Mouse (Mus musculus) urinary bladder, postnatal 10 days (tissue): ENCODE results near the gene Prkce.

Source experiments
- DNase-seq: peaks from one replicate; pipeline ENCODE4 v3.0.0; 2022; ENCODE audit warnings: low spot score

Gene Prkce

DNA sequence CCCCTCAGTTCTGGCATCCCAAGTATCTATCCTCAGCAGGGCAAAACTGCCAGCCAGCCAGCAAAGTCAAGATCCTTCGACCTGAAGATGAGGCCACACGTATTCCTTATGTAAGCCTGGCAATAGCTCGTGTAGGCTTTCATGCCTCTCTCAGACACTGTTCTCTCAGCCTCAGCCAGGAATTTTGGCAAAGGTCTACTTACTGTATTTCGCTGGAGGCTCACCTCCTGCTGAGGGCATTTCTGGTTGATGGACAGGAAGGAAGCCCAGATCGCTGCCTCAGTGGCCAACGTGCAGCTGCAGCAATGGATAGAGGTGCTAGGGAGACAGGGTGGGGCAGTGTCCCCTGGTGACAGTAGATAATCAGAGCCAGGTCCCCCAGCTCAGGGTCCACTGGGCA is 413.1 kb downstream of the Prkce start:
- no peak for DNase-seq

- DNase-seq = no peak
These were observed 414.8 kb downstream of the Prkce start for GRCm38 (mm10) chr17:86582341-86582740.

- no peak for DNase-seq
These were observed 418.9 kb downstream of the Prkce start for GRCm38 (mm10) chr17:86586441-86586840.

GRCm38 (mm10) chr17:86588704-86589449 is 421.3 kb downstream of the Prkce start:
- no peak for DNase-seq

- no peak for DNase-seq
These were observed 422.1 kb downstream of the Prkce start for GRCm38 (mm10) chr17:86589681-86590080.

DNA sequence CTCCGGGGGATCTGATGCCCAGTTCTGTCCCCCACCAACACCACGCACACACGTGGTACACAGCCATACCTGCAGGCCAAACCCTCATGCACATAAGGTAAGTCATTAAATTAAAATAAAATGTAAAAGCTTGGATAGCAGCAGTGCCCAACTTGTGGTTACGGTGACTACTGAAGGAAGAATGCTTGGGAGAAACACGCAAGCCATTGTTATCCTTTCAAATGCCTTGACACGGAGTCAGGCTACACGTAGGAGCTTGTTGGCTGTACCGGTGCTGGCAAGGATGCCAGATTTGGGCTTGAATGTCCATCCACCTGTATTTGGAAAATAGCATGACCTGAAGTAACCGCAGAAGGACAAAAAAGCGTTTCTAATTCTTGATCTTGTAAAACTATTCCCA is 423.7 kb downstream of the Prkce start:
- no peak for DNase-seq

- DNase-seq = no peak
These were observed 425.5 kb downstream of the Prkce start for GRCm38 (mm10) chr17:86592991-86593586.

GRCm38 (mm10) chr17:86595526-86595925 is 427.9 kb downstream of the Prkce start:
- no peak for DNase-seq

- DNase-seq = no peak
These were observed 433.5 kb downstream of the Prkce start for GRCm38 (mm10) chr17:86601116-86601515.

DNA sequence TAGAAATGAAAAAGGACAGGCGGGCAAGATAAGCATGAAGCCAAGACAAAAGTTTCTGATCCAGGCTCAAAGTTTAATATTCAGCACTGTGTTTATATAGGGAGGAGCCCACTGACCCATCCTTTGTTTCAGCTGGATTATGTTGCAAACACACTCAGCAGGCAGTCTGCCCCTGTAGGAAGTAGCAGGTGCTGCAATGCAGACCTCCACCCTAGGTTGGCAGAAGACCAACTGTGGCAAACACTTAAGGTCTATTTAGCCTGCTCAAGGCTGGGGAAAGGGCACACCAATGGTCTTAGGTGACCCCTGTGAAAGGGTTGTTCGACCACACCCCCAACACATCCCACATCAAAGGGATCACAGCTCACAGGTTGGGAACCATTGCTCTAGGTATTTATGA is 434.3 kb downstream of the Prkce start:
- no peak for DNase-seq

- DNase-seq = no peak
These were observed 436.4 kb downstream of the Prkce start for GRCm38 (mm10) chr17:86603848-86604444.

- no peak for DNase-seq
These were observed 440.4 kb downstream of the Prkce start for GRCm38 (mm10) chr17:86607981-86608380.

DNA sequence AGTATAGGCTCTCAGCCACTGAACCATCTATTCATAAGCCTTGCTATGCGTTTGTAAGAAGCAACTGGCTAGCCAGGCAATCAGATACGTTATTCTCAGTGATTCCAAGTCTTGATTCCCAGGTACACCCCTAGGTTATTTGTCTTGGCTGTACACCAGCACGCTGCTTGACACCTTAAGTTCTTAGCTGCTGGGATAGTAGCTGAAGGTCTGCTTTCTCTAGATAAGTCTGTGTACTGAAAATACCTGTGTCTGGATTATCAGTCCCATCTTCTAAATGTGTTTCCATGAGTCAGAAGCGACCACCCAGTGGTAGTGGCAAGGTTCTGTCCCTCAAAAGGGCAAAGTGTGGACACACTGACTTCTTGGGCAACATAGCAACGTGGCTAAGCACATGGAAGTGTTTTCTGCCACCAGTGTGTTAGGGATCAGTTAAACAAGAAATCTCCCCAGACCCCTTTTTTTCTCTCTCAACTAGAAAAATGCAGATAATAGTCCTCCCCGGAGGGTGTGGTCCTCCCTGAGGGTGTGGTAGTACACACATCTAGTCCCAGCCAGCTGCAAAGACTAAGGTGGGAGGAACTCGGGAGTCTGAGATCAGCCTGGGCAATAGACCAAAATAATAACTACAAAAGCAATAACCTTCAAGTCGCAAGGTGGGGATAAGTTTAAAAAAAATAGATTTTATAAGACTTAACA is 442.8 kb downstream of the Prkce start:
- no peak for DNase-seq

DNA sequence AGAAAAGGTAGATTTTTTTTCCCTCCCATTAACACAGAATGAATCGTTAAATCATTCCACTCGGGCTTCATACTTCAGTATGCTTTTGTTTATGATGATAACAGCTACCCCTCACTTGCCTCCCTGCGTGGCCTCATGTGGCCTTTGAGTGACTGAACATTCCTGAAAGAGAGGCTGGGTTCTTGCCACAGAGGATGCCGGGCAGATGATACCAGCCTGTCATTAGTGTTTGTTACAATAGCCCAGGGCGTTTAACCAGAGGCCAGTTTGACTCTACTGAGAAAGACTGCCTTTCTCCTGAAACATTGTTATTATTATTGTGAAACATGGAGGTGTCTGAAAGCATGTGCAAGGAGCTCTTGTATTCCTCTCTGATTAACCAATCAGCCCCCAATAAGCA is 444.2 kb downstream of the Prkce start:
- DNase-seq = no peak

- DNase-seq = no peak
These were observed 448.2 kb downstream of the Prkce start for GRCm38 (mm10) chr17:86615592-86616291.

- no peak for DNase-seq
These were observed 450.1 kb downstream of the Prkce start for GRCm38 (mm10) chr17:86617570-86618237.

DNA sequence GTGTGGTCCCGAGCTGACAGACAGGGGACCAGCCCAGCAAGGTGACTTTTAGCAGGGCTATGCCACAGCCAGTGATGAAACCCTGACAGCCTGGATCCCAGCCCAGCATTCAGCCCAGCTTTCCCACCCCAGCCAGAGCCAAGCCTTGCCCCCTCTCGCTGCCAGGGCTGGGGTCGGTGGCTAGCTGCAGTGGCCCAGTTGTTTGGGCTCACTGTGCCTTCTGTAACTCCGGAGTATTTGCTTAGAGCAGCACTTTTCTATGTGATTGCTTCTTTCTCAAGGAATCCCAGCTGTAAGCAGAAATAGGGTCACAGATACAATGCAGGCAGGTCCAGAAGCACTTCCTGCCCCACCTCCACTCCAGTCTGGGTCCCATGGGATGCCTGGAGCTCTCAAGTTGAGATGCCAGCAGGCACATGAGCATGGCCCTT is 450.9 kb downstream of the Prkce start:
- DNase-seq = no peak

GRCm38 (mm10) chr17:86622862-86623261 is 455.3 kb downstream of the Prkce start:
- DNase-seq = no peak

DNA sequence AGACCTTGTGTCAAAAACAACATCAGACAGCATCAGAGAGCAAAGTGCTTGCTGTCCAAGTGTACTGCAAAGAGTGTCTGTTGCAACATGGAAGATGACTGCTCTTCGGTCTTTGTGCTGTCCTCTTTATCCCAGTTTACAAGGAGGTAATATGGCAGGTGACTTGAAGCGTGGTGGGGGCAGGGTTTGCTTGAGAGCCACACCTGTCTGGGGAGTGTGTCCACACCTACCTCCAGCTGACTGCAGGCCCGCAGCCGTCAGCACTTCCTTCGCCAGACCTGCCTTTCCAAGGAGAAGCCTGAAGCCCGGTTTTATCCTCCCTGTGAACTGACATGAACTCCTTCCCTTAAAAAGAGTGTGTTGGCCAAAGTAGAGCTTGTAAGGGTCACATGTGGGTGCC is 458.9 kb downstream of the Prkce start:
- DNase-seq = no peak

GRCm38 (mm10) chr17:86633131-86633530 is 465.5 kb downstream of the Prkce start:
- no peak for DNase-seq

DNA sequence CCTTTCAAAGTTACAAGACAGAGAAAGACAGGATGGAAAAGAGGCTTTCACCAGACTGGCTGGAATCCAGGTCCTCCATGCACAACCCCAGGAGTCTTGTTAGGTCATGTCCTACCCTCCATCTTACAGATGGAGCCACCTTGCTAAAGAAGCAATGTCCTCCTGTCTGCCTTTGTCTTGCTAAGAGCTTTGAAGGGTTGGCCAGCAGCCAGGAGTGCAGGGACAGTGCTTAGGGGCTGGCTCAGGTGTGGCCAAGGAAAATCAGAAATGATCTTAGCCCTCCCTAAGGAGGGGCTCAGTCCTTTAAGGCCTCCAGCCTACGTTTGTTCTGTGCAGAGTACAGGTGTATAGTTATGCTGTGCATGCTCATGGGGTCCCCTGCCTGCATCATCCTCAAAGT is 469.7 kb downstream of the Prkce start:
- DNase-seq = no peak

DNA sequence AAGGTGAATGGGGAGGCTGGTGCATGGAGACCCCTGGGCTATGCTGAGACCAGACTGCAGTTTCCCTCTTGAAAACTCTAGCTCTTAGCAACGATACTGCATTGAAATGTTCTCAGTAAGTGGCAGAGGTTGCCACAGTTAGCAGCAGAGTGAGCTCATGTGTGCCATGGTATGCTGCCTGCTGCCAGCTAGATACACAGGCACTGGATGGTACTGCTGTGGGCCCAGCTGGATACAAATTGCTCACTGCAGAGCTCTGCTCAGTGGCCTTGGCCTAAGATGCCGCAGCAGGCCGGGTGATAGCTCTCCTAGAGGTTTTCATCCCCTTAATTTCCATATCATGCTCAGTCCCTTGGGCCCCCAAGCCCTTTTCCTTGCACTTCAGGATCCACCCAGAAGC is 471.7 kb downstream of the Prkce start:
- no peak for DNase-seq
